Comparison of ENCODE assay signal across 13 mouse cellular contexts in genomic region chr16:11064742-11065141, GRCm38 (mm10). TPM values are rescaled to one million over a fixed set of nuclear protein-coding genes. Genes with fewer than 3 reads are reported as not detected.
DNase-seq lines count a peak whose midpoint lies in the region; ATAC-seq and TF ChIP-seq lines count a peak whose summit lies in the region.
"Had no signal": no experiment of that assay in that cellular context is flagged by ENCODE, and none has a peak within 500 bp of the region (broad histone marks: within the 10 kb centered on the region; RNA-seq: fewer than 3 reads in every experiment).

No protein-coding gene starts in this region.

- no peak for ATAC-seq in lung, embryonic 15.5 days (ENCODE audit: borderline replicate concordance, extremely low read depth, low FRiP score, low TSS enrichment)
- ATAC-seq: liver, embryonic 12.5 days had no signal

- TF ChIP-seq POLR2A in CH12.LX (IDR thresholded peaks at IDR 0.05; ENCODE audit: low read depth, low read length) = no peak
- TF ChIP-seq POLR2A in bone marrow, adult 2 months (IDR thresholded peaks at IDR 0.05; ENCODE audit: borderline replicate concordance, control insufficient read depth, low read depth, low read length) = no peak
- TF ChIP-seq POLR2A in thymus, adult 2 months (IDR thresholded peaks at IDR 0.05; ENCODE audit: control insufficient read depth, extremely low read depth, insufficient read depth, low read length, poor library complexity) = no peak

- no peak overlapping the region for H3K4me2 ChIP-seq in lung, embryonic 15.5 days
- peak overlapping the region; percentile 48; the same call in 1 of the 2 replicates for H3K4me2 ChIP-seq in CH12.LX (ENCODE audit: insufficient read depth, low read depth, poor library complexity, severe bottlenecking)

- H3K36me3 ChIP-seq in heart, embryonic 10.5 days = 0 out of 2 replicates have a peak, but pooled peaks cover 3% of the 10 kb centered on the region
- H3K36me3 ChIP-seq in lung, embryonic 15.5 days = no peaks in the 10 kb centered on the region
- peaks cover 0 to 14% of the 10 kb centered on the region in 2 experiments for H3K36me3 ChIP-seq in CH12.LX (replicated peaks in 1 of 2; ENCODE audit: control insufficient read depth in 1 of 2, insufficient read depth in 1 of 2, low read length in 1 of 2)
- no peaks in the 10 kb centered on the region for H3K36me3 ChIP-seq in thymus, adult 2 months (ENCODE audit: control insufficient read depth, insufficient read depth, low read length)
- H3K36me3 ChIP-seq: liver, embryonic 12.5 days had no signal

- H3K27me3 ChIP-seq in heart, embryonic 10.5 days (ENCODE audit: insufficient read depth, poor library complexity, severe bottlenecking) = no peaks in the 10 kb centered on the region
- H3K27me3 ChIP-seq in lung, embryonic 15.5 days = no peaks in the 10 kb centered on the region
- H3K27me3 ChIP-seq in CH12.LX (replicated peaks) = no peaks in the 10 kb centered on the region
- no peaks in the 10 kb centered on the region for H3K27me3 ChIP-seq in thymus, adult 2 months (ENCODE audit: control insufficient read depth, insufficient read depth, low read length)

- intact Hi-C loops in heart, postnatal 14 days (cut with DNase I) = no loop called here

- H3K9ac ChIP-seq in lung, embryonic 15.5 days = no peak overlapping the region
- H3K9ac ChIP-seq in CH12.LX (ENCODE audit: insufficient read depth, low read depth) = no peak overlapping the region
- H3K9ac ChIP-seq: liver, embryonic 12.5 days had no signal

- peaks cover 44% of the 10 kb centered on the region for H3K4me1 ChIP-seq in heart, embryonic 10.5 days
- H3K4me1 ChIP-seq in lung, embryonic 15.5 days = peaks cover 52% of the 10 kb centered on the region
- peaks cover 43 to 84% of the 10 kb centered on the region in 2 experiments for H3K4me1 ChIP-seq in CH12.LX (ENCODE audit: control insufficient read depth in 1 of 2, insufficient read depth in 2 of 2)
- H3K4me1 ChIP-seq in bone marrow, adult 2 months (ENCODE audit: control insufficient read depth, insufficient read depth, low read length) = no peaks in the 10 kb centered on the region; the same call in 1 of the 2 replicates
- peaks cover 40% of the 10 kb centered on the region for H3K4me1 ChIP-seq in thymus, adult 2 months (replicated peaks; ENCODE audit: control insufficient read depth, insufficient read depth, low read length)

- 84% methylated on average over 6 of the region's 6 CpGs for WGBS in heart, embryonic 10.5 days
- 82% methylated on average over 6 of the region's 6 CpGs for WGBS in lung, embryonic 15.5 days
- WGBS in bone marrow, adult 2 months = 52% methylated on average over 6 of the region's 6 CpGs
- WGBS in thymus, adult 2 months = 79% methylated on average over 6 of the region's 6 CpGs

- DNase-seq in heart, embryonic 10.5 days (ENCODE audit: low spot score) = no peak
- no peak for DNase-seq in heart, postnatal 14 days
- DNase-seq in lung, postnatal 14 days = no peak
- DNase-seq in CH12.LX (ENCODE audit: extremely low read depth) = no peak
- no peak for DNase-seq in thymus, adult 2 months
- DNase-seq: adrenal gland, adult 2 months; kidney, adult 11 months; kidney, postnatal 36 days had no signal

- TF ChIP-seq EP300 in CH12.LX (IDR thresholded peaks at IDR 0.05; ENCODE audit: low read length) = no peak

- H3K27ac ChIP-seq in heart, embryonic 10.5 days = 0 out of 2 replicates have a peak overlapping the region, but pooled peaks have one; percentile 96
- H3K27ac ChIP-seq in lung, embryonic 15.5 days = peak overlapping the region; percentile 20; the same call in 1 of the 2 replicates
- peak overlapping the region; percentile 97; the same call in 1 of the 2 replicates for H3K27ac ChIP-seq in CH12.LX (ENCODE audit: insufficient read depth, low read depth)
- peak overlapping the region; percentile 68 for H3K27ac ChIP-seq in bone marrow, adult 2 months (ENCODE audit: control insufficient read depth, insufficient read depth, low read depth, low read length, poor library complexity)
- H3K27ac ChIP-seq in thymus, adult 2 months (ENCODE audit: control insufficient read depth, insufficient read depth, low read length) = no peak overlapping the region
- H3K27ac ChIP-seq: left cerebral cortex, adult 2 months; liver, embryonic 12.5 days; stomach, postnatal 0 days had no signal

- in situ Hi-C loops in CH12.LX (cut with MboI; ENCODE audit: low pct_ligation_motif_present, low pct_unique_long_range_greater_than_20kb, low sequenced_read_pairs) = loop anchor here (5.0 kb wide), 1 partner anchor 38 kb away; no protein-coding TSS in a partner anchor

- H3K9me3 ChIP-seq in heart, embryonic 10.5 days = no peaks in the 10 kb centered on the region
- H3K9me3 ChIP-seq in lung, embryonic 15.5 days = no peaks in the 10 kb centered on the region
- no peaks in the 10 kb centered on the region for H3K9me3 ChIP-seq in CH12.LX (replicated peaks; ENCODE audit: low read length)
- H3K9me3 ChIP-seq: liver, embryonic 12.5 days had no signal

- H3K79me2 ChIP-seq in CH12.LX (replicated peaks; ENCODE audit: control insufficient read depth, extremely low read depth, insufficient read depth, poor library complexity, severe bottlenecking) = no peaks in the 10 kb centered on the region; the same call in none of the 2 replicates

- TF ChIP-seq RAD21 in CH12.LX (IDR thresholded peaks at IDR 0.05; ENCODE audit: low read depth, low read length) = no peak

- H3K4me3 ChIP-seq in heart, embryonic 10.5 days = no peak overlapping the region
- no peak overlapping the region for H3K4me3 ChIP-seq in lung, embryonic 15.5 days
- H3K4me3 ChIP-seq in CH12.LX (replicated peaks in 1 of 3; ENCODE audit: low read depth in 2 of 3, low read length in 2 of 3, poor library complexity in 1 of 3) = peak overlapping the region in 2 of 3 experiments; percentile 70
- H3K4me3 ChIP-seq in bone marrow, adult 2 months (replicated peaks; ENCODE audit: control insufficient read depth, low read depth, low read length) = no peak overlapping the region
- no peak overlapping the region for H3K4me3 ChIP-seq in thymus, adult 2 months (ENCODE audit: control insufficient read depth, insufficient read depth, low read length)
- H3K4me3 ChIP-seq: left cerebral cortex, adult 2 months; liver, embryonic 12.5 days had no signal

- dilution Hi-C loops in CH12.LX (cut with MboI; ENCODE audit: extremely low pct_ligation_motif_present, extremely low pct_unique_long_range_greater_than_20kb, low sequenced_read_pairs) = no loop called here

- no peak for TF ChIP-seq CTCF in CH12.LX (conservative IDR thresholded peaks at IDR 0.05 in 1 of 2, IDR thresholded peaks at IDR 0.05 in 1 of 2; ENCODE audit: low read depth in 2 of 2, low read length in 2 of 2)
- TF ChIP-seq CTCF in bone marrow, adult 2 months (IDR thresholded peaks at IDR 0.05; ENCODE audit: control insufficient read depth, insufficient read depth, low read length) = no peak
- TF ChIP-seq CTCF in thymus, adult 2 months (IDR thresholded peaks at IDR 0.05; ENCODE audit: borderline replicate concordance, control insufficient read depth, extremely low read depth, insufficient read depth, low read length, poor library complexity) = no peak

TF ChIP-seq in CH12.LX, 34 proteins besides CTCF, POLR2A, EP300 and RAD21 (continues in another document):
- TF ChIP-seq MAX (IDR thresholded peaks at IDR 0.05; ENCODE audit: low read length) = no peak
- no peak for TF ChIP-seq E2F4 (IDR thresholded peaks at IDR 0.05; ENCODE audit: insufficient replicate concordance, low read depth, low read length)
- no peak for TF ChIP-seq HCFC1 (IDR thresholded peaks at IDR 0.05; ENCODE audit: low read depth, low read length)
- no peak for TF ChIP-seq ZNF384 (IDR thresholded peaks at IDR 0.05; ENCODE audit: low read depth, low read length)
- no peak for TF ChIP-seq JUN (IDR thresholded peaks at IDR 0.05; ENCODE audit: insufficient read depth, low read depth, low read length)
- no peak; the same call in 1 of the 2 replicates for TF ChIP-seq ZKSCAN1 (IDR thresholded peaks at IDR 0.05; ENCODE audit: borderline replicate concordance, low read depth, low read length)
- TF ChIP-seq GABPA (IDR thresholded peaks at IDR 0.05; ENCODE audit: insufficient replicate concordance, low read depth, low read length) = no peak
- no peak for TF ChIP-seq MAZ (IDR thresholded peaks at IDR 0.05; ENCODE audit: low read depth, low read length)
- no peak for TF ChIP-seq NELFE (IDR thresholded peaks at IDR 0.05; ENCODE audit: low read depth, low read length)
- TF ChIP-seq ZC3H11A (IDR thresholded peaks at IDR 0.05; ENCODE audit: low read depth, low read length) = no peak
- no peak for TF ChIP-seq NRF1 (IDR thresholded peaks at IDR 0.05; ENCODE audit: low read depth, low read length)
- no peak for TF ChIP-seq TBP (conservative IDR thresholded peaks at IDR 0.05; ENCODE audit: low read depth, low read length)
- TF ChIP-seq UBTF (IDR thresholded peaks at IDR 0.05; ENCODE audit: low read depth, low read length) = no peak
- TF ChIP-seq ETS1 (conservative IDR thresholded peaks at IDR 0.05; ENCODE audit: low read depth, low read length) = no peak
- no peak for TF ChIP-seq RCOR1 (conservative IDR thresholded peaks at IDR 0.05; ENCODE audit: low read depth, low read length)
- no peak for TF ChIP-seq ZMIZ1 (IDR thresholded peaks at IDR 0.05; ENCODE audit: low read depth, low read length)
- TF ChIP-seq JUND (conservative IDR thresholded peaks at IDR 0.05; ENCODE audit: low read depth, low read length) = no peak
- TF ChIP-seq USF2 (conservative IDR thresholded peaks at IDR 0.05; ENCODE audit: low read depth, low read length) = no peak

RNA-seq across cellular contexts. Expression of gene Litaf, which starts 1.2 kb away (rescaled TPM):
- 60.8 and 68.7 TPM in 2 replicates for polyA plus RNA-seq in heart, embryonic 10.5 days (2016; fragmentation: Nextera tagmentation; extraction: Ambion mirVana)
- total RNA-seq in heart, postnatal 14 days (2021) = 10 to 100 TPM; 29.5 to 30.6 TPM
- polyA plus RNA-seq in lung, embryonic 15.5 days (2015; fragmentation: Nextera tagmentation; extraction: Ambion mirVana) = 109 and 111 TPM in 2 replicates
- total RNA-seq in CH12.LX (2012; rRNA removed) (91.2 and 97.5 TPM in 2 replicates), CH12.LX (2014; rRNA removed) (151 and 154 TPM in 2 replicates)
- polyA plus RNA-seq in CH12.LX (2012; ENCODE audit: insufficient read length, low read depth) = 161 and 178 TPM in 2 replicates
- 21.6 and 41.1 TPM in 2 replicates for polyA plus RNA-seq in bone marrow, adult 2 months (2011; ENCODE audit: insufficient read depth, insufficient read length, low replicate concordance, missing spikeins)
- 107 TPM in 2 replicates for polyA plus RNA-seq in thymus, adult 2 months (2012; rRNA removed)

RNA-seq across cellular contexts. Expression of gene Snn, which starts 4.0 kb away (rescaled TPM):
- 37.2 and 38.3 TPM in 2 replicates for polyA plus RNA-seq in heart, embryonic 10.5 days (2016; fragmentation: Nextera tagmentation; extraction: Ambion mirVana)
- total RNA-seq in heart, postnatal 14 days (2021) = 10 to 100 TPM; 33.5 to 37.4 TPM
- polyA plus RNA-seq in lung, embryonic 15.5 days (2015; fragmentation: Nextera tagmentation; extraction: Ambion mirVana) = 47.2 and 47.6 TPM in 2 replicates
- 34.0 and 38.8 TPM in 2 replicates for total RNA-seq in CH12.LX (2012; rRNA removed)
- 53.1 and 54.7 TPM in 2 replicates for total RNA-seq in CH12.LX (2014; rRNA removed)
- 93.8 and 104 TPM in 2 replicates for polyA plus RNA-seq in CH12.LX (2012; ENCODE audit: insufficient read length, low read depth)
- 12.6 and 21.6 TPM in 2 replicates for polyA plus RNA-seq in bone marrow, adult 2 months (2011; ENCODE audit: insufficient read depth, insufficient read length, low replicate concordance, missing spikeins)
- 78.6 and 85.4 TPM in 2 replicates for polyA plus RNA-seq in thymus, adult 2 months (2012; rRNA removed)

Comparison
In these comparisons a context has a peak if more than half of its experiments do, and no peak if none do; other contexts are left out.
1. H3K4me3 ChIP-seq: peak in CH12.LX (2 of 3); none in heart, embryonic 10.5 days (single experiment), lung, embryonic 15.5 days (single experiment), bone marrow, adult 2 months (single experiment) and thymus, adult 2 months (single experiment).